ENCODE assay signal across 12 mouse cellular contexts in the genomic region with DNA sequence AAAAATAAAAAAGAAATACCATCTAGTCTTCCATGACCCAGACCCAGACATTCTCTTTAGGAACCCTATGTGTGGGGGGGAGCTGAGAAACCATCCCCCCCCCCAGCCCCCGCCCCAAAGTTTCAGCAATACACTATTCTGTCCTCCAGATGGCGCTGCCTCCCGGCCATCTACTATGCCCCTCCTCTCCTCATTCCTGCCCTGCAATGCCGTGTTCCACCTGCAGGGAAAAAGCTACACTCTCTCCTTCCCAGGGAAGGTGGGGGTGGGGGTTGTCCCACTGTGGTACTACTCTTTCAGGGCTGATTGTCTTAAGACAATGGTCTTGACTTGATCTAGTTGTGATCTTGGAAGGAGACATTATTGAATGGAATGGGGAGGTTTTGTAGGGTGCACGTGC.
DNase-seq lines count a peak whose midpoint lies in the region; ATAC-seq and TF ChIP-seq lines count a peak whose summit lies in the region.
"Had no signal": no experiment of that assay in that cellular context is flagged by ENCODE, and none has a peak within 500 bp of the region (broad histone marks: within the 10 kb centered on the region; RNA-seq: fewer than 3 reads in every experiment).

No protein-coding gene starts in this region.

- H3K27ac ChIP-seq in left cerebral cortex, adult 2 months: no peak overlapping the region
- H3K27ac ChIP-seq: limb, embryonic 13.5 days had no signal

- TF ChIP-seq CTCF in left cerebral cortex, adult 2 months (IDR thresholded peaks at IDR 0.05): peak; percentile 21

- intact Hi-C loops in left cerebral cortex, adult 2 months (cut with DNase I): no loop called here

- no peak for ATAC-seq in CD4-positive, CD25-positive, alpha-beta regulatory T cell, adult 4 months

- DNase-seq in CD4-positive, CD25-positive, alpha-beta regulatory T cell, adult 2 months (ENCODE audit: low read depth, low spot score): peak; percentile 1
- DNase-seq in left cerebral cortex, adult 2 months (ENCODE audit: extremely low spot score in 1 of 2, low spot score in 2 of 2): no peak
- DNase-seq in left cerebral cortex, adult 9 months (ENCODE audit: low spot score in 2 of 2): no peak
- peak; percentile 32 for DNase-seq in NIH3T3 (ENCODE audit: low read depth)
- peak; percentile 2 for DNase-seq in lung, postnatal 36 days
- no peak for DNase-seq in right cerebral cortex, postnatal 25 days
- DNase-seq in spleen, adult 18-20 months: no peak
- DNase-seq: adrenal gland, postnatal 10 days; kidney, postnatal 25 days had no signal

- no peak overlapping the region for H3K4me3 ChIP-seq in left cerebral cortex, adult 2 months
- H3K4me3 ChIP-seq: erythroblast, embryonic 14.5 days; limb, embryonic 13.5 days had no signal

Comparison
In these comparisons a context has a peak if more than half of its experiments do, and no peak if none do; other contexts are left out.
1. DNase-seq: peak in CD4-positive, CD25-positive, alpha-beta regulatory T cell, adult 2 months (single experiment), NIH3T3 (single experiment) and lung, postnatal 36 days (single experiment); none in left cerebral cortex, adult 2 months (0 of 2), left cerebral cortex, adult 9 months (0 of 2), right cerebral cortex, postnatal 25 days (single experiment) and spleen, adult 18-20 months (0 of 2).